Mouse (Mus musculus) adrenal gland, adult 18-20 months (tissue): ENCODE measurements around the gene Gm15114. TPM values are rescaled to one million over a fixed set of nuclear protein-coding genes. Genes with fewer than 3 reads are reported as not detected.
"Not testable (repeated sequence)": the region's sequence is repeated elsewhere in the genome, so short reads cannot be mapped to it uniquely, and the experiment has no call there.

Experiments used
- DNase-seq, 2 experiments: peaks; one replicate each; pipeline ENCODE4 v3.0.0; 2021 to 2022; ENCODE audit warnings: low spot score in 2 of 2
- long read RNA-seq, 2 experiments: library from polyadenylated mRNA; stranded (forward); transcript quantifications; one replicate each; pipeline ENCODE4 v2.0.0; 2021
- total RNA-seq, 2 experiments: library from RNA; stranded (reverse); gene quantifications; 1 replicate in 1 of 2; 2 replicates in 1 of 2; pipeline ENCODE4 v1.2.3; 2021

The Gm15114 gene
- not detected for total RNA-seq
- long read RNA-seq, experiment 1: 0 reads
- long read RNA-seq, experiment 2: 0 reads

- DNase-seq: not testable (repeated sequence)
Observed at GRCm38 (mm10) chrX:148488649-148489048, at the start of gene Gm15114. Gm15114 (plus strand) TSS chrX:148488949.

Other genes with a start within 250 kb of the Gm15114 start
- not detected for gene Gm8334, start 126.2 kb downstream of the Gm15114 start, total RNA-seq
- not detected for gene Gm15127, start 174.6 kb downstream of the Gm15114 start, total RNA-seq